Mouse (Mus musculus) T-cell, adult 66 days (primary cell): ENCODE measurements around the gene Sdf2. TPM values are rescaled to one million over a fixed set of nuclear protein-coding genes. Genes with fewer than 3 reads are reported as not detected.

Source experiments
- total RNA-seq, 2 experiments: library from RNA; stranded (reverse); gene quantifications; 3 replicates in 1 of 2; 4 replicates in 1 of 2; pipeline ENCODE4 v1.2.4; 2023

Gene Sdf2
- 10 to 100 TPM; 40.4 to 52.1 TPM for total RNA-seq

GRCm38 (mm10) chr11:78245627-78246317 lies at the start of gene Sdf2, which contains the start of gene Supt6:
Gene Sdf2 (plus strand): TSS chr11:78245746.
Gene Supt6 (minus strand): TSS chr11:78245987.

GRCm38 (mm10) chr11:78261380-78262352 lies 16.1 kb downstream of the Sdf2 start, which contains the start of gene 2610507B11Rik:
Gene 2610507B11Rik (plus strand): TSS chr11:78261752.

GRCm38 (mm10) chr11:78290654-78291053 lies 45.1 kb downstream of the Sdf2 start, which contains the start of gene BC030499:
Gene BC030499 (plus strand): TSS chr11:78290841.

GRCm38 (mm10) chr11:78301357-78302084 lies 56.0 kb downstream of the Sdf2 start, which contains the start of gene Spag5:
Gene Spag5 (plus strand): TSS chr11:78301529.

Other genes starting within 250 kb of the Sdf2 start
- 1 to 10 TPM; 3.8 to 5.0 TPM for gene Dhrs13, start 213.5 kb upstream of the Sdf2 start, total RNA-seq
- 10 to 100 TPM; 31.6 to 32.5 TPM for gene Flot2, start 207.8 kb upstream of the Sdf2 start, total RNA-seq
- gene Eral1, start 165.4 kb upstream of the Sdf2 start, total RNA-seq = 10 to 100 TPM; 27.6 to 32.2 TPM
- 10 to 100 TPM; 17.5 to 20.0 TPM for gene Fam222b, start 151.1 kb upstream of the Sdf2 start, total RNA-seq
- 10 to 100 TPM; 29.3 to 32.7 TPM for gene Traf4, start 80.2 kb upstream of the Sdf2 start, total RNA-seq
- gene Nek8, start 69.1 kb upstream of the Sdf2 start, total RNA-seq = 1 to 10 TPM; 6.8 to 10.0 TPM
- 1 to 10 TPM; 6.0 to 7.5 TPM for gene Tlcd1, start 69.0 kb upstream of the Sdf2 start, total RNA-seq
- 1,000 to 10,000 TPM; 3,453 to 3,575 TPM for gene Rpl23a, start 62.2 kb upstream of the Sdf2 start, total RNA-seq
- 1 to 10 TPM in 1 of 2 experiments, not detected in 1; 1.1 TPM for gene Rab34, start 57.3 kb upstream of the Sdf2 start, total RNA-seq
- not detected for gene Proca1, start 52.4 kb upstream of the Sdf2 start, total RNA-seq
- 10 to 100 TPM; 75.3 to 76.2 TPM for gene Supt6, start 241 bp downstream of the Sdf2 start, total RNA-seq
- 100 to 1,000 TPM; 115 to 134 TPM for gene 2610507B11Rik, start 16.0 kb downstream of the Sdf2 start, total RNA-seq
- 1 to 10 TPM; 4.6 to 4.7 TPM for gene BC030499, start 45.1 kb downstream of the Sdf2 start, total RNA-seq
- 1 to 10 TPM; 6.5 to 7.8 TPM for gene Spag5, start 55.8 kb downstream of the Sdf2 start, total RNA-seq
- 10 to 100 TPM; 22.1 to 26.3 TPM for gene Aldoc, start 77.2 kb downstream of the Sdf2 start, total RNA-seq
- gene Pigs, start 82.7 kb downstream of the Sdf2 start, total RNA-seq = 10 to 100 TPM; 50.4 to 54.2 TPM
- gene Unc119, start 97.7 kb downstream of the Sdf2 start, total RNA-seq = 10 to 100 TPM; 15.3 to 21.9 TPM
- not detected for gene Foxn1, start 140.8 kb downstream of the Sdf2 start, total RNA-seq
- not detected for gene Slc13a2, start 176.5 kb downstream of the Sdf2 start, total RNA-seq
- 1 to 10 TPM; 1.2 to 2.2 TPM for gene Slc46a1, start 220.0 kb downstream of the Sdf2 start, total RNA-seq